Mouse (Mus musculus): ENCODE measurements around the gene Hebp2. TPM values are rescaled to one million over a fixed set of nuclear protein-coding genes. Genes with fewer than 3 reads are reported as not detected.

Hebp2 gene
- total and polyA plus RNA-seq, 3 experiments: 0.08 TPM; not detected in 2

DNA sequence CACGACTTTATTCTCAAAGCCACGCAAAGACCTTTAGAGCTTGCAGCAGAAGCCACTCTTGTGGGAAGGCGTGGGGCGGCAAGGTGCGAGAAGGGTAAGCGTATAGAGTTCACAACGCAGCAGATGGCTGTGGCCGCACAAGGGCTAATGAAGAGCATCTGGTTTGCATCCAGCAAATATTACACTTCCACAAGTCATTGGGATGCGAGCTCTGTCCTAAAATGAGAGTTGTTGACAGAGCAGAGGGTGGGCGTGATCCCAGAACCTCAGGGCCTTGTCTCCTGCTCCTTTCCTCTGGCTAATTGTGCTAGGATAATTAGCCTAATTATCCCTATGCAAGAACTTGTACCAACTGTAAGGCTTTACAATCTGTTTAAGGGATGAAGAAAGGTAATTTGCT is 40.2 kb downstream of the Hebp2 start:
- H3K4me1 ChIP-seq (ENCODE audit: control insufficient read depth in 1 of 2, insufficient read depth in 2 of 2): peaks cover 0 to 2% of the 10 kb centered on the region in 2 experiments; a peak in 1 of 4 replicates
- DNase-seq (ENCODE audit: extremely low read depth): no peak
- H3K79me2 ChIP-seq (replicated peaks; ENCODE audit: control insufficient read depth, extremely low read depth, insufficient read depth, poor library complexity, severe bottlenecking): no peaks in the 10 kb centered on the region
- no peak overlapping the region for H3K4me3 ChIP-seq (replicated peaks in 1 of 3; ENCODE audit: low read depth in 2 of 3, low read length in 2 of 3, poor library complexity in 1 of 3)
- no peak overlapping the region for H3K27ac ChIP-seq (ENCODE audit: insufficient read depth, low read depth)
- H3K9ac ChIP-seq (ENCODE audit: insufficient read depth, low read depth): no peak overlapping the region
- H3K4me2 ChIP-seq (ENCODE audit: insufficient read depth, low read depth, poor library complexity, severe bottlenecking): no peak overlapping the region
- dilution Hi-C loops (cut with MboI; ENCODE audit: extremely low pct_ligation_motif_present, extremely low pct_unique_long_range_greater_than_20kb, low sequenced_read_pairs): no loop called here
- H3K36me3 ChIP-seq (replicated peaks in 1 of 2; ENCODE audit: control insufficient read depth in 1 of 2, insufficient read depth in 1 of 2, low read length in 1 of 2): no peaks in the 10 kb centered on the region
- in situ Hi-C loops (cut with MboI; ENCODE audit: low pct_ligation_motif_present, low pct_unique_long_range_greater_than_20kb, low sequenced_read_pairs): no loop called here
- H3K9me3 ChIP-seq (replicated peaks; ENCODE audit: low read length): no peaks in the 10 kb centered on the region
- no peak for TF ChIP-seq POLR2A (IDR thresholded peaks at IDR 0.05; ENCODE audit: low read depth, low read length)
- TF ChIP-seq KAT2A (IDR thresholded peaks at IDR 0.05; ENCODE audit: insufficient replicate concordance, low read length): no peak
- TF ChIP-seq JUN (IDR thresholded peaks at IDR 0.05; ENCODE audit: insufficient read depth, low read depth, low read length): no peak
- TF ChIP-seq MYC (IDR thresholded peaks at IDR 0.05; ENCODE audit: low read depth, low read length): no peak
- TF ChIP-seq GABPA (IDR thresholded peaks at IDR 0.05; ENCODE audit: insufficient replicate concordance, low read depth, low read length): no peak
- no peak for TF ChIP-seq MAZ (IDR thresholded peaks at IDR 0.05; ENCODE audit: low read depth, low read length)
- no peak for TF ChIP-seq EP300 (IDR thresholded peaks at IDR 0.05; ENCODE audit: low read length)
- TF ChIP-seq ETS1 (conservative IDR thresholded peaks at IDR 0.05; ENCODE audit: low read depth, low read length): no peak
- no peak for TF ChIP-seq ELF1 (IDR thresholded peaks at IDR 0.05; ENCODE audit: low read depth, low read length)
- TF ChIP-seq UBTF (IDR thresholded peaks at IDR 0.05; ENCODE audit: low read depth, low read length): no peak
- no peak for TF ChIP-seq POLR2AphosphoS2 (IDR thresholded peaks at IDR 0.05; ENCODE audit: low read depth, low read length)
- TF ChIP-seq BHLHE40 (IDR thresholded peaks at IDR 0.05; ENCODE audit: low read depth, low read length): no peak
- no peak for TF ChIP-seq NRF1 (IDR thresholded peaks at IDR 0.05; ENCODE audit: low read depth, low read length)
- TF ChIP-seq MAFK (IDR thresholded peaks at IDR 0.05; ENCODE audit: insufficient replicate concordance, low read length): no peak
- no peak for TF ChIP-seq USF2 (conservative IDR thresholded peaks at IDR 0.05; ENCODE audit: low read depth, low read length)
- TF ChIP-seq ZMIZ1 (IDR thresholded peaks at IDR 0.05; ENCODE audit: low read depth, low read length): no peak
- H3K27me3 ChIP-seq (replicated peaks): no peaks in the 10 kb centered on the region

DNA sequence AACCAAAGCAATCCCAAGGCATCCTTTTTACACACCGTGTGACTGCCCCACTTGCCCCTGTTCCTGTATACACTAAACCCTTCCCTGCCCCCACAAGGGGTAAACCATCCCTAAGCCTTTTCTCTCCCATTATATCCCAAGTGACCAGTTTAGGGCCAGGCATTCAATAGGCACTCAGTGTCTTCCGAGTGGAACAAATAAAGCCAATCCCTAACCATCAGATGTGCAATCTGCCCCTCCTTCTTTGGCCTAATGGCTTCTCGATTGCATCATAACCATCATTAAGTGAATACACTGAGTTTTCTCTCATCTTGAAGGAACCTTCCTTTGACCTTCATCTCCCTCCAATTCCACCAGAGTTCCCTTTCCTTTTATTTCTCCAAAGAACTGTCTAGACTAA is 43.9 kb downstream of the Hebp2 start:
- Histone ChIP-seq H3K4me3 (replicated peaks in 1 of 3; ENCODE audit: low read depth in 2 of 3, low read length in 2 of 3, poor library complexity in 1 of 3) (no peak overlapping the region), H3K4me2 (ENCODE audit: insufficient read depth, low read depth, poor library complexity, severe bottlenecking) (no peak overlapping the region), H3K27me3 (replicated peaks) (no peaks in the 10 kb centered on the region), H3K36me3 (replicated peaks in 1 of 2; ENCODE audit: control insufficient read depth in 1 of 2, insufficient read depth in 1 of 2, low read length in 1 of 2) (no peaks in the 10 kb centered on the region), H3K27ac (ENCODE audit: insufficient read depth, low read depth) (no peak overlapping the region), H3K9me3 (replicated peaks; ENCODE audit: low read length) (no peaks in the 10 kb centered on the region), H3K9ac (ENCODE audit: insufficient read depth, low read depth) (no peak overlapping the region), H3K79me2 (replicated peaks; ENCODE audit: control insufficient read depth, extremely low read depth, insufficient read depth, poor library complexity, severe bottlenecking) (no peaks in the 10 kb centered on the region), H3K4me1 (ENCODE audit: control insufficient read depth in 1 of 2, insufficient read depth in 2 of 2) (peaks cover 0 to 2% of the 10 kb centered on the region in 2 experiments; a peak in 1 of 4 replicates)
- no peak for TF ChIP-seq E2F4 (IDR thresholded peaks at IDR 0.05; ENCODE audit: insufficient replicate concordance, low read depth, low read length)
- TF ChIP-seq TCF12 (IDR thresholded peaks at IDR 0.05; ENCODE audit: low read depth, low read length): no peak
- TF ChIP-seq EP300 (IDR thresholded peaks at IDR 0.05; ENCODE audit: low read length): no peak
- no peak for TF ChIP-seq MEF2A (IDR thresholded peaks at IDR 0.05; ENCODE audit: borderline replicate concordance, low read depth, low read length)
- TF ChIP-seq POLR2AphosphoS2 (IDR thresholded peaks at IDR 0.05; ENCODE audit: low read depth, low read length): no peak
- no peak for TF ChIP-seq CHD1 (IDR thresholded peaks at IDR 0.05; ENCODE audit: low read depth, low read length)
- TF ChIP-seq ZNF384 (IDR thresholded peaks at IDR 0.05; ENCODE audit: low read depth, low read length): no peak
- no peak for TF ChIP-seq ZKSCAN1 (IDR thresholded peaks at IDR 0.05; ENCODE audit: borderline replicate concordance, low read depth, low read length)
- TF ChIP-seq JUN (IDR thresholded peaks at IDR 0.05; ENCODE audit: insufficient read depth, low read depth, low read length): no peak
- no peak for TF ChIP-seq NELFE (IDR thresholded peaks at IDR 0.05; ENCODE audit: low read depth, low read length)
- TF ChIP-seq USF1 (IDR thresholded peaks at IDR 0.05; ENCODE audit: low read depth, low read length): no peak
- no peak for DNase-seq (ENCODE audit: extremely low read depth)
- dilution Hi-C loops (cut with MboI; ENCODE audit: extremely low pct_ligation_motif_present, extremely low pct_unique_long_range_greater_than_20kb, low sequenced_read_pairs) (no loop called here), in situ Hi-C loops (cut with MboI; ENCODE audit: low pct_ligation_motif_present, low pct_unique_long_range_greater_than_20kb, low sequenced_read_pairs) (no loop called here)
